Mouse (Mus musculus) urinary bladder, postnatal 36 days (tissue): ENCODE measurements around the gene Sgms2.

Experiments used
- DNase-seq, 2 experiments: peaks; one replicate each; pipeline ENCODE4 v3.0.0; 2022; ENCODE audit warnings: low spot score in 2 of 2, mixed read lengths in 1 of 2

Sgms2 gene

DNA sequence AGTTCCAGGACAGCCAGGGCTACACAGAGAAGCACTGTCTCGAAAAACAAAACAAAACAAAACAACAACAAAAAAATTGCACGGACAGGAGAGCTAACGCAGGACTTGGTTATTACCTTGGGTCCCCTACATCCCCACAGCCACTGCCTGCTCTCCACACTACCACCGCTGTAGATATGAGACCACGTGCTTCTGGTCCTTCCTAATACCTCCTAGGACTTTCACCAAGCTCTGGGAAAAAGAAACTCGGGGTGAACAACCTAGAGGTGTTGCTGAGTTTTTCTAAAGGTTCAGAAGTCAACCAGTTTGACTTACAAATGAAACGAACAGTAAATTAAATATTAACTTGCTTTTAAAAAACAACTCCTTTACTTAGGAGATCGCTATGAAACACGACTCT, 2.8 kb downstream of the Sgms2 start:
- DNase-seq, result no peak

DNA sequence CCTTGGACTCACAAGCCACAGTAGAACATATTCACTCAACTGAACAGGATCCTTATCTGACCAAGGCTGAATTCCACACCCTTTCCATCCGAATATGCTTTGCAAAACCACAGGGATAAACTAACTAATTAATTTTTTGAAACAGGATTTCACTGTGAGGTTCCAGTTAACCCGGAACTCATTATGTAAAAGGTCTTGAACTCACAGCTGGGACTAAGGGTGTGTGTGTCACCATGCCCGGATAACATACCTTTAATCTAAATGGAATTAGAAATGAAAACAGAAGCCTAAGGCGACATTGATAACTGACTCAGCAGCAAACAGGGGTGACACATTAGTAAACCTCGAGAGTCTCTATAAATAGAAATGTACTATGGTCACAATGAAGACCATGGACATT, 5.8 kb downstream of the Sgms2 start:
- DNase-seq, result no peak

DNA sequence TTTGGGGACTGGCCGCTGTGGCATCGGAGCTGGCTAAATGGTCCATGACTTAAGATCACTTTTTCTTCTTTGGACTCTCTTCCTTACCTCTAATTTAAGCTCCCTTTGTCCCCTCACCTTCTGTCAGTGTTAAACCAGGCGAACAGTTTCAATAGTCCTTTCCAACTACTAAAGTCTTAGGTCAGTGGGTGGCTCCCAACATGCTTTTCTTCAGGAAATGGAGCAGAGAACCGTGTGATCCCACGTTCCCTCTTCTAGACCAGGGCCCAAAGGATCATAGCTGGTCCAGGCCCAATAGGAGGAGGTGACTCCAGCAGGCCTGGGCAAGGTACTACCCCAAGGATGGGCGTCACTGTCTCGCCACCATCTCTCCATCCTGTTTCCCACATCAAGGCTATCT, 7.6 kb downstream of the Sgms2 start:
- no peak for DNase-seq

DNA sequence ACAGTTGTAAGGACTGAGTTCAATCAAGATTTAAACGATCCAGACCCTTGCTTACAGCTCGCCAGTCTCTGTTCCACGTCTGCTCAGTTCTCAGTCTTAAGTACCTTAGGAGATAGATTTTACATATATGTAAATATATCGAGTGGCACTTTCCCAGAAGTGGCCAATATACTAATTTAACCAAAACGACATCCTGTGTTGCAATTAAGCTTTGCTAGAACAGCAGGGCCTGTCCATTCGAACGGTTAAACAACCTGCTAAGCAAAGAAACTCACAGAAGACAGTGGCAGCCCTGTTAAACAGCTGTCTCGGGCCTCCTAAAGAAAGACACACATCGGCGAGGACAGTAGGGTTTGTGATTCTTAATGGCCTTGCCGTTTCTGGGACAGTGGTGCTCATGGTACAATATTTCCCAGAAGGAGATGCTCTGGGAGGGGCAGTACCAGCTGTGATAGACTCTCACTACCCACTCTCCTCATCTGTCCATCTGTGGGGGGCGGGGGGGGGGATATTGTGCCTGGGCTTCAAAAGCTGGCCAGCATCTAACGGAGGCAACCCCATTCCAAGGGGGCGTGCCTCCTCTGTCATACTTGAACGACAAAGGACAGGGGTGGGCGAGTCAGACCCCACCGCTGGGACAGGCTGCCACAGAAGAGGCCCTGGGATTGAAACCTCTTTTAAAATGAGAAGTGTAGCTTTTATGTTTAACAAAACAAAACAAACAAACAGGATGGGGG, 9.1 kb downstream of the Sgms2 start:
- DNase-seq, result no peak

DNA sequence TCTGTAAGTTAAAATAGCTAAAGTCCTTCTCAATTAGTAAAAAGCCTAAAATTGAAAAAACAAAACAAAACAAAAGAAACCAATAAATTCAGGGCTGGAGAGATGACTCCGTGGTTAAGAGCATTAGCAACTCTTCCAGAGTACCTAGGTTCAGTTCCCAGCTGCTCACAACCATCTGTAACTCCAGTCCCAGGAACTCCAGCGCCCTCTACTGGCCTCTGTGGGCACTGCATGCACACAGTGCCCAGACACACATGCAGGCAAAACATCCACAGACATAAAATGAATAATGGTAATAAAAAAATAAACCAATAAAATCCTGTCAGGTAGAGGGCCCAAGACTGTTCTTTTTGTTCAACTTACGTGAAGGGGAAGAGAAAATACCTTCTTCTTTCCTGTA, 10.6 kb downstream of the Sgms2 start:
- no peak for DNase-seq

DNA sequence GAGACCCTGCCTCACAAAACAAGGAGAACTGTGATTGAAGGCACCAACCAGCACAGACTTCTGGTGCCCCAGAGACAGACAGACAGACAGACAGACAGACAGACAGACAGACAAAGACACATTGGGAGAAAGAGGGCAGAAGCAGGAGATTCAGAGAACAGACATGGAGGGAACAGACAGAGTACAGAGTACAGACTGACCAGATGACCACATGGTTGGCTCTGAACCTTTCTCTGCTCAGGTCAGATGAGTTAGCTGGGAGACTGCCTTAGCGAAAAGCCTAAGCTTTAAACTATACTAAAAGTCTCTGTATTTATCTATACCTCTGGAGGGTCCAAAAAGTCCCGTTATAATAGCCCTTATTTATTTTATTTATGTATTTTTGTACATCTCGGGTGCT, 11.8 kb downstream of the Sgms2 start:
- no peak for DNase-seq

DNA sequence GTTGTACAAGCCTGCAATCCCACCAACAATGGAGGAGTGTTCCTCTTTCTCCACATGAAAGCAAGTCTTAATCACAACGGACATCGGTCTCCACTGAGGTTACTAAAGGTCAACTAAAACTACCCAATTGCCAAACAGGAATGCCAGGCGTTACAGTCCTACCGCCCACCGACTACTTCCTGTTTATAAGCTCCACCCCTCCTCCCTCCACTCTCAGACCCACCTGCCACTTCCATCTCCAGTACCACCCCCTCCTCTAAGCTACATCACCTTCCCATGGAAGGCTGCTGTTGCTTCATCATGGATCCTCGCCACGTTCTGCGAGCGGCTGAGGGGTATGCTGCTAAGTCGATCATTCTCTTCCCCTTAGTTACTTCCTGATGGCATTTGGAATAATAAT, 15.2 kb downstream of the Sgms2 start:
- no peak for DNase-seq

DNA sequence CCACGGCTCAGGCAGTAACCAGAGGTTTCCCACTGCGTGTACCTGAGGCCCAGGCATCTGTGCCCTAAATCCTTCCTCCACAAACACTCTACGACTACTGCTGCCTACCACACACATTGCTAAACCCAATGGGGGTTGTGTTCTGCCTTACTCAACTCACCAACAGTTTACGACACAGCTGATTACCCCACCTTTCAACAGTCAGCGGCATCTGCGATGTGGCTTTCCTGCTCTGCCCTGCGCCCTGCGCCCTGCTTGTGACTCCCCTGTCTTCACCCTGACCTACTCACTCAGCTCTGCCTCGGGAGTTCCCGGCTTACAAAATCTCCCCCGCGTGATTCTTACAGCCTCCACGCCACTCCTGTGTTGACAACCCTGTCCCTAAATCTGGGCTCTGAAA, 16.7 kb downstream of the Sgms2 start:
- DNase-seq, result peak in 1 of 2 experiments; percentile 19

- no peak for DNase-seq
These were observed 17.7 kb downstream of the Sgms2 start for GRCm38 (mm10) chr3:131473496-131473895.

GRCm38 (mm10) chr3:131471836-131472235, 19.4 kb downstream of the Sgms2 start:
- DNase-seq, result no peak

DNA sequence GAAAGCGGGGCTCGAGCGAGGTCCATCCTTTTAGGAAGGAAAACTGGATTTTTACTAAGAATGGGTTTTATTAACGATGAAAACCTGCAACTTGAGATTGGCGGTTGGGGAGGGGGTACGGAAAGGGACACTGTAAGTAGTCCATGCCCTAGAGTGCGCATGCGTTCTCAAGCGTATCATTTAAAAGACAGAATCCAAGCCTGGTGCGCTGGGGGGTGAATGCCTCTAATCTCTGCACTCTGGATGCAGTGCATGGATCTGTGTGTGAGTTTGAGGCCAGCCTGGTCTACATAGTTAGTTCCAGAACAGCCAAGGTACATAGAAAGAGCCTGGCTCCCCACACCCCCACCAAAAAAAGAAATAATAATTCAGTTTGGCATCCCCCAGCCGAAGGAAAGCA, 19.8 kb downstream of the Sgms2 start:
- no peak for DNase-seq

DNA sequence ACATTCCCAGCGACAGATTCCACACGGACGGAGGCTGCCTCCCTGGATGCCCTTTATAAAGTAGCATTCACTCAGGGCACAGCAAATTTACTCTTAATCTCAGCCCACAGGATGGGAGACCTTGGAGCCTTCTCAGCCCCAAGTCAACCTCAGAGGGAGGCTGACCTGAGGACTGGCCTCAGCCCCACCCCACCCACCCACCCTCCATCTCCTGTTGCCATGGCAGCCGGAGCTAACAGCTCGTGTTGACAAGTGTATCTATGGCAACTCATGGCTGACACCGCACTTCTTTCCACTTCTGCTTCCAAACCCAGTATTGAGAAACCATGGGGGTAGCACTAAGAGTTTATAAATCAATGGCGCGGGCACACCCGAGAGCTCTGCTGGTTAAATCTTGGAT, 20.4 kb downstream of the Sgms2 start:
- DNase-seq, result peak in 1 of 2 experiments; percentile 30

- DNase-seq, result no peak
These were observed 21.6 kb downstream of the Sgms2 start for GRCm38 (mm10) chr3:131469636-131470035.

DNA sequence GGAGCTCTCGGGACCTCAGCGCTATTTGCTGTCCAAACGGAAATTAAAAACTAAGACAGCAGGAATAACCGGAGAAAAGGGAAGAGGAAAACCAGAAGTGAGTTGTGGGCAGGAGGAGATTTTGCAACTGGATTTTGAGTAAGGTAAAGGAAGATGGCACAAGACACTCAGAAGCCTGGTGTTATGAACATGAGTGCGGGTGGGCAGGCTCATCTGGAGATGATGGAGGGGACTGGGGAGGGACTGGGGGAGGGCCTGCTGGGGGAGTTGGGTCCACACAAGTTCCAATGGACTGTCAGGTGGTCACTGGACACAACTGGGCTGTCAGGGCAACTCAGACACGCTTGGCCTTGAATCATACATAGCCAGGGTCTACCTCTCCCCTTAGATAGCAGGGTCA, 24.8 kb downstream of the Sgms2 start:
- DNase-seq, result no peak

DNA sequence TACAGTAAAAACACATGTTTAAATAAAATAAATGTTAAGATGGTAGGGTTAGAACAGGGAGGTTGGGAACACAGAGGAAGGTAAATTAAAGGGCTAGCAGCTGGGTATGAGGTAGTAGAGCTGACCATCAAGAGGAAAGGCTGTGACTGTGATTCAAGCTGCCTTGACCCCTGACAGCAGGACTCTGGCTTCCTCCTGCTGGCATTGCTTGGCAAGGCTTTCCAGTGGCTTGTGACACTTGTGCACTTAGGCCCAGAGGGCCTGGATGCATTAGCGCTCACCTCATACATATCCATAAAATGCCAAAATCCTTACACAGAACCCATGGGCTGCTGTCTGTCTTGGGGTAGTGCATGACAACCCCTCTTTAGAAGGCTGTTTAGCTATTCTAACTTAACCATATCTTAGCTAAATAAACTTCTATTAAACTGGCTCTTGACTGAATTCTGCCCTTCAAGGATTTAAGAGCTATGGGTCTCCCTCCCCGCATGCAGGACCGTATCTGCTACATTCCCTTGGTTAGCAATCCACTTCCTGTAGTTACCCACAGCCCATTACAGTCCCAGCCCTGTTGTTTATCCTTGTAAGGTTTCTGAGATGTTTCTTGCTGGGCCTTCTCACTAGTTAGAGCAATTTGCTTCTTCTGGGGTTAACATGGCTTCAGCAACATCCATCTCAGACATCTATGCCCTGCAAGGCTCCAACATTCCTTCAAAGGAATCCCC, 25.5 kb downstream of the Sgms2 start:
- DNase-seq, result no peak

DNA sequence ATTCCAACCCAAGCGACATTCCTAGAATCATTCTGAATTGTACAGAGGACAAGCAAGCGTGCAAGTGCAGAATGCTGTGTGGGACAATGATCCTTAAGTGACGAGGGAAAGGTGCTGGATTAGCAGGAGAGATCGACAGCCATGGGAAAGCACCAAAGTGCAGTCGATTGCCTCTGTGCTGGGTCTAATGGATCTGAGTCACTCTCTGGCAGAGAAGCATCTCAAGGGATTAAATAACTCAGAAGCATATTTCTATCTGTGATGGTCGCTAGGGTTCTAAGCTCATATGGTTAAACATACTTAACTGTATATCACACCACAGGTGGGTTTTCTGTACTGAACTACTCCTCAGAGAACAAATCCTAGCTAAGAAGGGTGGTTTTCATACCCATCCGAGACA, 118.2 kb downstream of the Sgms2 start:
- DNase-seq, result no peak

- no peak for DNase-seq
These were observed 122.5 kb downstream of the Sgms2 start for GRCm38 (mm10) chr3:131368678-131369077.

DNA sequence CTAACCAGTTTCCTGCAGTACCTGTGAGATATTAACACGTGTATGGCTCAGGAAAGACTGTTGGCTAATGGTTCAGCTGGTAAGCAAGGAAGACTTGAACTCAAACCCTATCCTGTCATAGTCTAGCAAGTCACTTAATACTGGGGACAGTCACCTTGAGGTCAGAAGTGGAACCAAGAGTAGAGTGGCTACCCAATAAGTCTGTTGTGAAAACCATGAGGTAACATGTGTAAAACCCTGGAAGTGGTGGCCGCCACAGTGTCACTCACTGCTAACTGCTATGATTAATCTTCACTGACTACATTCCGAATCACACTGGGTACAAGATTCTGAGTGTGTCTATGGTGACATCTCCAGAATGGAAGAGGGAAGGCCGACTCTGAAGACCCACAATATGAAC, 123.8 kb downstream of the Sgms2 start:
- no peak for DNase-seq

DNA sequence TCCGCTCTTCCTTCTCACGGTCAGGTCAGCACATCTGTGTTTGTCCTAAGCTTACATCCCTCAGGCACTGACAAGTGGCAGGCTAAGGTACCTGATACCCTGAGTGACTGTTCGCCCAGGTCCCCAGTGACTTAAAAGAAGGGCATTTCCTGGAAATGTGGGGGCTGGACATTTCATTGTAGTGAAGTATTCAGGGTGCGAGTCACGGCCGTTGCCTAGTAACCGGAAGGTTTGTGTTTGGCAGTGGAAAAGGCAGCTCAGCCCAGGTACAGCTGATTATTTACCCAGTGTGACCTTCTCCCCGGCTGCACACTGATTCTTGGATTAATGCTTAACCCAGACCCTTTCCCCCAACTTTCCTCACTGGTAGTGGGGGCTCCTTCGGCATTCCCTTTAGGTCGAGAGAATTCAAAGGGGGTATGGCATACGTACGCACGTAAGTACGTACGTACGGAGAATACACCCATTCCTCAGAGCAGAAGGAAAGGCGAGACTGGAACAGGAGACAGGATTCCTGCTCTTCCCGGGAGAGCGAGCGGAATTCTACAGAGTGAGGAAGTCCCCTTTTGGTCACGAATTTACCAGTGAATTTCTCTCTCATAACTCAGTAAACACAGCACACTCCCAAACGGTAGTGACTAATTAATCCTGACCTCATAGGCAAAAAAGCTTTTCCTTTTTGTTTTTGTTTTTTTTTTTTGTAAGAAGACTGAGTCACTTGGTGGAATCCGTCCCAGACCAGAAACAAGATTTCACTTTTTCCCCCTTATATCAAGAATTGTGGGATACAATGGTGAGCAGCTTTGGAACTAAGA, 126.4 kb downstream of the Sgms2 start:
- DNase-seq, result peak; percentile 29 to 32

DNA sequence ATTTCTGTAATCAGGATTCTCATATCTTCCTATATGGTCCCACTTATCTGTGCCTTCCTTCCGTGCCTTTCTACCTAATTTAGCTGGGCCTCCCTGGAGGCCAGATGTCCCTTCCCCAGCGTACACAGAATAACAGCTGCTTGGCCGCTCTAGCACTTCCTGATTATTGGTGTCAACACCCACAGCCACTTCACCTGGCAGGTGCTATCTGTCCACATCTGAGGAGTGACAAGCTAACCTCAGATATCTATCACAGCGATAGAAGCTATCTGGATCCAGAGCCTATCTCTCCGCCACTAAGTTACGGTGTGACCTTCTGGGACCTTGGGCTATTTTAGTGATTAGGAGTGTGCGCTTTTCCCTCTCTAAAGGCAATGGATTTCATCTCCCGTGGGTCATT, 127.0 kb downstream of the Sgms2 start:
- no peak for DNase-seq

DNA sequence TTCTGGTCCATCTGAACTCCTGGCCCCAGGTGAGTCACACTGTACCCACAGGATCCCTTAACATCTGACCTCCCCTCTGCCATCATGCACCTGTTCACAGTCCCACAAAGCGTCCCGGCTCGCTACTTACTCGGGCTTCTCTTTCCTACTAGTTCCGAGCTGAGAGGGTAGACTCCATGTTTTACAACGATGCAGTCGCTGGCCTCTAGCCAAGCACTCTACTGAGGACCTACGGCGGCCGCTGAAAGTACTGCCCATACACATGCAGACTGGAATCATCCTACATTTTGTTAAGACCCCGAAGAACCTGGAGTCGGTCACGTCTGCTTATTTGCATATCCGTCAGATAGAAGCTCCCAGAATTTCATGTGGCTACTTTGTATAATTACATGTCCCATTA, 127.6 kb downstream of the Sgms2 start:
- no peak for DNase-seq

DNA sequence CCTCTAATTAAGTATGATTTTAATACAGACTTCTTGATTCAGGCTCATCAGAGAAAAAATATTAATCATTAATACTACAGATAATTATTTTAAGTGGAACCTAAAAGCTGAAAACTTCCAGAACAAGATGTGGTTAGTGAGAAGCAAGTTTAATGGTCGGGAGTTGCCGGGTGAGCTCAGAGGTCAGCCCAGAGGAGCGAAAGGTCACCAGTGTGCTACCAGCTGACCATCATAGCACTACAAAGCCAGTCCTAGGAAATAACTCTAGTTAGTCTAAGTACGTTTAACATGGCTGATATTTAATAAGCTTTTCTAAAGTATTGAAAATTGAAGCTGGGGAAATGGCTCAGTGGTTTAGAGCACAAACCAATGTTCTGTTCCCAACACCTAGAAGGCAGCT, 129.3 kb downstream of the Sgms2 start:
- DNase-seq, result no peak

DNA sequence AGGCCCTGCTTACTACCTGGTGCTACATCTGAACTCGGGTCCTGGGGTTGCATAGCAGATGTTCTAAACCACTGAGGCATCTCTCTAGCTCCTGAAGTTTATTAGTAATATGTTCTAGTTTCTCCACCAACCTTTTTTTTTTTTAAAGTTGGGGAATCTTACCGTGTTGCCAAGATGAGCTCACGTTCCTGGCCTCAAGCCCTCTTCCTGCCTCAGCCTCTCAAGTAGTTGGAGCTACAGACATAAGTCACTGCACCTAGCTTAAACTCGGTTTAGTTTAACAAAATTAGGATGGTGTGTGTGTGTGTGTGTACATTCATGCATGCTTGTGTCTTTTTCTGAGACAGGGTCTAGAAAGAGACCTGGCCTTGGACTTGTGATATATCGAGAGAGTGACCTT, 132.2 kb downstream of the Sgms2 start:
- no peak for DNase-seq
